Comparison of ENCODE assay signal across 32 mouse cellular contexts in the genomic region with DNA sequence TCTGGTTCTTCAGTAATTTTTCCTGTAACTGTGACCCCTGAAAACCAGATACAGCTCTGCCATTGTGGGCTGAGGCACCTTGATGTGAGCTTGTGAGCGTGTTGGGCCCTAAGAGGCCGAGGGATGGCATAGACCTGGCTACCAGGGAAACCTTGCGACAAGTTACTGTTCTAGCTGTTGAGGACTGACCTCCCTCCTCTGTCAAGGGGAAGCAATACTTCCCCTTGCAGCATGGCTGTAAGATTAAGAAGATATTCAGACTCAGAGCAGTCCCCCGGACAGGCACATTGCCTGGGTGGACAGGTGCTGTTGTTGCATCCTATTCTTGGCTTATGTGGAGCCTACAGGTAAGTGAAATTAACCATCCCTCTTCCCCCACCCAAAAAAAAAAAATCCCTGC. TPM values are rescaled to one million over a fixed set of nuclear protein-coding genes. Genes with fewer than 3 reads are reported as not detected.
DNase-seq lines count a peak whose midpoint lies in the region; ATAC-seq and TF ChIP-seq lines count a peak whose summit lies in the region.
"Had no signal": no experiment of that assay in that cellular context is flagged by ENCODE, and none has a peak within 500 bp of the region (broad histone marks: within the 10 kb centered on the region; RNA-seq: fewer than 3 reads in every experiment).

No protein-coding gene starts in this region.

- 86% methylated on average over 4 of the region's 4 CpGs for WGBS in intestine, embryonic 16.5 days
- 79% methylated on average over 4 of the region's 4 CpGs for WGBS in stomach, embryonic 14.5 days

- no peak overlapping the region for H3K9ac ChIP-seq in ES-E14 (ENCODE audit: insufficient read depth, low read depth, low read length, poor library complexity, severe bottlenecking)
- H3K9ac ChIP-seq in intestine, embryonic 16.5 days (ENCODE audit: low read depth, low read length), result peak overlapping the region; percentile 31; the same call in 1 of the 2 replicates
- no peak overlapping the region for H3K9ac ChIP-seq in stomach, embryonic 14.5 days (replicated peaks; ENCODE audit: low read depth, low read length)
- H3K9ac ChIP-seq: forebrain, postnatal 0 days; heart, embryonic 13.5 days; hindbrain, embryonic 12.5 days; hindbrain, embryonic 15.5 days had no signal

- DNase-seq in heart, adult 11 months, result peak; percentile 79
- no peak for DNase-seq in heart, postnatal 25 days (ENCODE audit: low spot score)
- DNase-seq in ES-E14 (ENCODE audit: low read depth, low spot score), result no peak
- DNase-seq in layer of hippocampus, adult 9-11 months, result no peak
- no peak for DNase-seq in cerebellum, adult 9-11 months
- no peak for DNase-seq in adrenal gland, adult (ENCODE audit: inconsistent age in 2 of 2, low spot score in 1 of 2)
- DNase-seq: adrenal gland, adult 2 months; adrenal gland, postnatal 14 days; cerebellum, adult 11-12 months; cerebellum, adult 8-10 months; cerebellum, postnatal 14 days; forebrain, postnatal 0 days; gastrocnemius, adult 2 months; gastrocnemius, postnatal 14 days; heart, adult 2 months; heart, postnatal 14 days had no signal

- no peak overlapping the region for H3K4me2 ChIP-seq in intestine, embryonic 16.5 days (ENCODE audit: low read depth, low read length)
- H3K4me2 ChIP-seq in stomach, embryonic 14.5 days (replicated peaks; ENCODE audit: low read depth, low read length), result no peak overlapping the region
- H3K4me2 ChIP-seq: heart, embryonic 13.5 days; hindbrain, embryonic 12.5 days; hindbrain, embryonic 15.5 days had no signal

- in situ Hi-C loops in ES-E14 (cut with MboI; ENCODE audit: low sequenced_read_pairs in 2 of 2, unreplicated experiment in 2 of 2), result no loop called here

- H3K4me3 ChIP-seq in ES-E14 (ENCODE audit: insufficient read depth in 1 of 2, low read depth in 1 of 2, low read length in 2 of 2, poor library complexity in 1 of 2, severe bottlenecking in 1 of 2), result no peak overlapping the region
- no peak overlapping the region for H3K4me3 ChIP-seq in intestine, embryonic 16.5 days (ENCODE audit: low read length)
- no peak overlapping the region for H3K4me3 ChIP-seq in stomach, embryonic 14.5 days (ENCODE audit: low read depth, low read length)
- H3K4me3 ChIP-seq: forebrain, embryonic 10.5 days; gastrocnemius, adult 2 months; heart, adult 2 months; heart, embryonic 10.5 days; heart, embryonic 13.5 days; hindbrain, embryonic 12.5 days; hindbrain, embryonic 15.5 days had no signal

- no peaks in the 10 kb centered on the region for H3K27me3 ChIP-seq in intestine, embryonic 16.5 days (replicated peaks; ENCODE audit: control insufficient read depth, insufficient read depth, low read length)
- no peaks in the 10 kb centered on the region for H3K27me3 ChIP-seq in stomach, embryonic 14.5 days (ENCODE audit: control insufficient read depth, insufficient read depth, low read length)
- H3K27me3 ChIP-seq: heart, embryonic 13.5 days; hindbrain, embryonic 12.5 days; hindbrain, embryonic 15.5 days; Patski had no signal

- H3K27ac ChIP-seq in ES-E14 (ENCODE audit: insufficient read depth, low read depth, low read length, poor library complexity, severe bottlenecking), result peak overlapping the region; percentile 7; the same call in 1 of the 2 replicates
- peak overlapping the region; percentile 50; the same call in 1 of the 2 replicates for H3K27ac ChIP-seq in intestine, embryonic 16.5 days (ENCODE audit: low read length)
- H3K27ac ChIP-seq in stomach, embryonic 14.5 days (ENCODE audit: low read length), result peak overlapping the region; percentile 6; the same call in 1 of the 2 replicates
- H3K27ac ChIP-seq: forebrain, embryonic 10.5 days; gastrocnemius, adult 2 months; heart, adult 2 months; heart, embryonic 10.5 days; heart, embryonic 13.5 days; hindbrain, embryonic 12.5 days; hindbrain, embryonic 15.5 days had no signal

- no peaks in the 10 kb centered on the region; the same call in 1 of the 2 replicates for H3K36me3 ChIP-seq in ES-E14 (ENCODE audit: control insufficient read depth, insufficient read depth, low read length, poor library complexity, severe bottlenecking)
- H3K36me3 ChIP-seq in intestine, embryonic 16.5 days (ENCODE audit: control insufficient read depth, insufficient read depth, low read length), result no peaks in the 10 kb centered on the region
- H3K36me3 ChIP-seq in stomach, embryonic 14.5 days (ENCODE audit: control insufficient read depth, insufficient read depth, low read length), result no peaks in the 10 kb centered on the region
- H3K36me3 ChIP-seq: forebrain, embryonic 10.5 days; heart, embryonic 10.5 days; heart, embryonic 13.5 days; hindbrain, embryonic 12.5 days; hindbrain, embryonic 15.5 days had no signal

- no peaks in the 10 kb centered on the region for H3K9me3 ChIP-seq in ES-E14 (ENCODE audit: control insufficient read depth, insufficient read depth, low read depth, low read length)
- no peaks in the 10 kb centered on the region for H3K9me3 ChIP-seq in intestine, embryonic 16.5 days (ENCODE audit: control insufficient read depth, low read length)
- no peaks in the 10 kb centered on the region for H3K9me3 ChIP-seq in stomach, embryonic 14.5 days (ENCODE audit: control insufficient read depth, low read depth, low read length)
- H3K9me3 ChIP-seq: G1E; heart, embryonic 10.5 days; heart, embryonic 13.5 days; hindbrain, embryonic 12.5 days; hindbrain, embryonic 15.5 days had no signal

- intact Hi-C loops in heart, postnatal 25 days (cut with DNase I), result no loop called here

- no peak for ATAC-seq in intestine, embryonic 16.5 days
- ATAC-seq in stomach, embryonic 14.5 days (ENCODE audit: insufficient number of reproducible peaks, insufficient read depth, low FRiP score, low read depth), result no peak
- ATAC-seq: forebrain, embryonic 14.5 days; forebrain, postnatal 0 days; Patski had no signal

- peaks cover 0 to 2% of the 10 kb centered on the region in 2 experiments; a peak in 1 of 4 replicates for H3K4me1 ChIP-seq in ES-E14 (ENCODE audit: control insufficient read depth in 2 of 2, insufficient read depth in 2 of 2, low read length in 2 of 2, poor library complexity in 1 of 2)
- no peaks in the 10 kb centered on the region for H3K4me1 ChIP-seq in intestine, embryonic 16.5 days (ENCODE audit: control insufficient read depth, insufficient read depth, low read length)
- H3K4me1 ChIP-seq in stomach, embryonic 14.5 days (ENCODE audit: control insufficient read depth, insufficient read depth, low read length), result peaks cover 12% of the 10 kb centered on the region
- H3K4me1 ChIP-seq: forebrain, embryonic 10.5 days; hindbrain, embryonic 12.5 days; hindbrain, embryonic 15.5 days had no signal

TF ChIP-seq in ES-E14, 5 proteins besides CTCF, POLR2A, EP300 and RAD21:
- TF ChIP-seq HCFC1 (IDR thresholded peaks at IDR 0.05; ENCODE audit: borderline replicate concordance, insufficient read depth, low read length) (no peak), CHD2 (IDR thresholded peaks at IDR 0.05; ENCODE audit: low read depth, low read length) (no peak), ZNF384 (IDR thresholded peaks at IDR 0.05; ENCODE audit: low read depth, low read length) (no peak), MAFK (IDR thresholded peaks at IDR 0.05; ENCODE audit: insufficient read depth, low read depth, low read length) (no peak), ZC3H11A (IDR thresholded peaks at IDR 0.05; ENCODE audit: borderline replicate concordance, low read depth, low read length) (no peak)

RNA-seq across cellular contexts. Expression of a gene that starts 51.6 kb away (rescaled TPM):
- total RNA-seq in heart, postnatal 25 days (2021), result not detected
- total RNA-seq in ES-E14 (2012; rRNA removed), result 0.31 TPM in 1 of 2 replicates, not detected in the other
- polyA plus RNA-seq in intestine, embryonic 16.5 days (2015; fragmentation: Nextera tagmentation; extraction: Ambion mirVana), result not detected in 2 replicates
- polyA plus RNA-seq in stomach, embryonic 14.5 days (2014; fragmentation: Nextera tagmentation; extraction: Ambion mirVana), result not detected in 2 replicates
- total RNA-seq: adrenal gland, adult 2 months; adrenal gland, postnatal 14 days; adrenal gland, postnatal 4 days; G1E; gastrocnemius, adult 2 months; gastrocnemius, postnatal 14 days; gastrocnemius, postnatal 4 days; heart, adult 2 months; heart, postnatal 14 days; hematopoietic stem cell, adult 5-6 weeks had no signal
- polyA plus RNA-seq: adrenal gland, adult 2 months; embryonic facial prominence, embryonic 11.5 days; embryonic facial prominence, embryonic 14.5 days; forebrain, embryonic 10.5 days; forebrain, embryonic 14.5 days; forebrain, postnatal 0 days; G1E; heart, adult 2 months; heart, embryonic 10.5 days; heart, embryonic 13.5 days; heart, embryonic 16.5 days; hindbrain, embryonic 12.5 days; hindbrain, embryonic 15.5 days; Patski had no signal
